Mouse (Mus musculus) bone marrow macrophage, adult 2 months (primary cell): ENCODE measurements around the gene Entpd5. TPM values are rescaled to one million over a fixed set of nuclear protein-coding genes. Genes with fewer than 3 reads are reported as not detected.

Experiments used
- H3K27ac ChIP-seq: 2 replicates; pipeline ENCODE4 v1.5.1; 2012; ENCODE audit warnings: low read depth, low read length; ENCODE audit not compliant: insufficient read depth
- H3K4me1 ChIP-seq: 2 replicates; pipeline ENCODE4 v1.6.1; 2012; ENCODE audit warnings: low read length; ENCODE audit not compliant: control insufficient read depth, insufficient read depth
- H3K4me3 ChIP-seq: 2 replicates; pipeline ENCODE4 v1.5.1; 2012; ENCODE audit warnings: mild to moderate bottlenecking, low read length, moderate library complexity; ENCODE audit not compliant: insufficient read depth
- CTCF ChIP-seq: IDR thresholded peaks from 2 replicates; pipeline ENCODE4 v1.5.1; 2012; ENCODE audit warnings: low read depth, mild to moderate bottlenecking, low read length, moderate library complexity
- POLR2A ChIP-seq: IDR thresholded peaks from 2 replicates; pipeline ENCODE4 v1.6.1; 2012; ENCODE audit warnings: mild to moderate bottlenecking, low read depth, low read length, borderline replicate concordance
- polyA plus RNA-seq: library from polyadenylated mRNA; stranded (reverse); fragments of >200 nt; gene quantifications from 2 replicates; pipeline ENCODE4 v1.2.4, GENCODE M21; 2012; ENCODE audit not compliant: missing spikeins, insufficient read depth, insufficient read length

Gene Entpd5
- polyA plus RNA-seq, 1 experiment = 14.2 TPM

DNA sequence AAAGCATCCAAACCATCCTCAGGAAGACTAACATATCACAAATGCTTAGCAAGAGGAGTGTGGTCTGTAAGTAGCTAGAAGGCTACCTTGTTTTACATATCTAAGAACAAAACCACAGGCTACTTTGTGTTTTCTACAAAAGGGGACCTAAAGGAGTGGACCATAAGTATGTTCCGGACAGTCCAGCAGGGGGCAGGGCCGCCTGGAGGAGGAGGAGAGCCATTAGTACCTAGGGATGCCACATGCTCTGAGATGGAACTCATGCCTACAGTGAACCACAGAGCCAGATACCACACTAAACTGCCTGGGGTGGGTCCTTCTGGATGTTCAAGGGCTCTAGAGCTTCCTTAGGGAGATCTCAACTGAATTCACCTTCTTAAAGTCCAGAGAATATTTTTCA lies 61.6 kb downstream of the Entpd5 start:
- no peak overlapping the region for H3K4me3 ChIP-seq
- H3K4me1 ChIP-seq = peaks cover 3% of the 10 kb centered on the region; the same call in 1 of the 2 replicates
- TF ChIP-seq POLR2A = no peak
- no peak; the same call in 1 of the 2 replicates for TF ChIP-seq CTCF
- no peak overlapping the region for H3K27ac ChIP-seq

- peak overlapping the region; percentile 18 for H3K4me3 ChIP-seq
- peak overlapping the region; percentile 80 for H3K27ac ChIP-seq
- no peak for TF ChIP-seq POLR2A
- no peak for TF ChIP-seq CTCF
- peaks cover 13% of the 10 kb centered on the region for H3K4me1 ChIP-seq
Measured at GRCm38 (mm10) chr12:84336963-84337625, 71.7 kb downstream of the Entpd5 start.

GRCm38 (mm10) chr12:84327111-84327512 lies 81.7 kb downstream of the Entpd5 start:
- Histone ChIP-seq H3K4me1 (peaks cover 6% of the 10 kb centered on the region), H3K27ac (peak overlapping the region; percentile 22; the same call in 1 of the 2 replicates), H3K4me3 (no peak overlapping the region)
- TF ChIP-seq POLR2A = no peak
- TF ChIP-seq CTCF = no peak

Other genes starting within 250 kb of the Entpd5 start
- gene Elmsan1, start 190.1 kb downstream of the Entpd5 start, polyA plus RNA-seq = 26.6 and 33.7 TPM in 2 replicates
- 46.7 and 50.7 TPM in 2 replicates for gene Ptgr2, start 123.8 kb downstream of the Entpd5 start, polyA plus RNA-seq
- 26.3 and 27.3 TPM in 2 replicates for gene Zfp410, start 92.2 kb downstream of the Entpd5 start, polyA plus RNA-seq
- gene Coq6, start 47.4 kb downstream of the Entpd5 start, polyA plus RNA-seq = 7.1 and 10.5 TPM in 2 replicates
- 0.64 TPM in 2 replicates for gene Fam161b, start 47.2 kb downstream of the Entpd5 start, polyA plus RNA-seq
- gene Bbof1, start within 50 bp of the Entpd5 start, polyA plus RNA-seq = 0.90 and 1.2 TPM in 2 replicates
- gene Rnf113a2, start 8.2 kb upstream of the Entpd5 start, polyA plus RNA-seq = 17.9 and 18.2 TPM in 2 replicates
- 15.0 and 18.3 TPM in 2 replicates for gene Aldh6a1, start 42.0 kb upstream of the Entpd5 start, polyA plus RNA-seq
- gene Lin52, start 42.4 kb upstream of the Entpd5 start, polyA plus RNA-seq = 10.3 and 13.7 TPM in 2 replicates
- gene Vsx2, start 160.7 kb upstream of the Entpd5 start, polyA plus RNA-seq = not detected in 2 replicates
- gene Abcd4, start 208.4 kb upstream of the Entpd5 start, polyA plus RNA-seq = 12.6 and 18.6 TPM in 2 replicates
- not detected in 2 replicates for gene Vrtn, start 232.0 kb upstream of the Entpd5 start, polyA plus RNA-seq